Mouse (Mus musculus): Measurements from ENCODE around the gene Prss35.

Prss35 gene

GRCm38 (mm10) chr9:86799099-86799498 lies 55.6 kb downstream of the Prss35 start:
- DNase-seq (ENCODE audit: low spot score): no peak

GRCm38 (mm10) chr9:86800600-86801163 lies 57.2 kb downstream of the Prss35 start:
- DNase-seq (ENCODE audit: low spot score): peak; percentile 79
